Mouse (Mus musculus) Patski (cell line): ENCODE measurements around the gene Daam1. TPM values are rescaled to one million over a fixed set of nuclear protein-coding genes. Genes with fewer than 3 reads are reported as not detected.

Source experiments
- ATAC-seq: fragments of 100-300 bp; one replicate; pipeline ENCODE4 v1.8.0; 2021
- CTCF ChIA-PET: fragments of 350-600 bp; sonication (Branson Sonifier 250); formaldehyde crosslinking; loops from one replicate; lab custom pipeline; 2022; ENCODE audit warnings: inconsistent platforms; lab: Charles Lee
- POLR2A ChIA-PET: fragments of 350-600 bp; sonication (Branson Sonifier 250); formaldehyde crosslinking; loops from one replicate; lab custom pipeline; 2022; ENCODE audit warnings: antibody characterized with exemption, inconsistent platforms; lab: Charles Lee
- DNase-seq: peaks from one replicate; pipeline ENCODE4 v3.0.0-alpha.2; 2011; ENCODE audit warnings: low read depth, low spot score
- H3K27me3 ChIP-seq: fragments of 371-371 bp; one replicate; pipeline ENCODE4 v1.5.1; 2021
- CTCF ChIP-seq: fragments of 100-300 bp; IDR thresholded peaks from one replicate; pipeline ENCODE4 v1.5.1; 2021
- in situ Hi-C: fragments of 300-500 bp; cut with MboI; formaldehyde crosslinking; loops from 3 replicates; pipeline ENCODE4 v1.11.1; 2018; ENCODE audit warnings: low pct_unique_long_range_greater_than_20kb, mixed read lengths
- polyA plus RNA-seq: library from polyadenylated mRNA; unstranded; gene quantifications from one replicate; pipeline ENCODE4 v1.2.3, GENCODE M21; 2021

Gene Daam1
- polyA plus RNA-seq, 1 experiment from 2014 or later: 12.9 TPM

GRCm38 (mm10) chr12:71989596-71989995, 158.7 kb downstream of the Daam1 start:
- ATAC-seq: no peak
- ChIA-PET CTCF (no interaction called here), POLR2A (no interaction called here)
- no peak for DNase-seq
- no peak for TF ChIP-seq CTCF
- no peaks in the 10 kb centered on the region for H3K27me3 ChIP-seq
- in situ Hi-C loops: no loop called here

- in situ Hi-C loops: no loop called here
- CTCF ChIA-PET: no interaction called here
- POLR2A ChIA-PET: interaction anchor here (0.8 kb wide), 1 partner anchor 79 kb away, joined by 3 read pairs; no protein-coding TSS in a partner anchor
- ATAC-seq: no peak
- no peak for DNase-seq
- H3K27me3 ChIP-seq: no peaks in the 10 kb centered on the region
- TF ChIP-seq CTCF: no peak
These were observed 161.8 kb downstream of the Daam1 start for GRCm38 (mm10) chr12:71992599-71993210.

- TF ChIP-seq CTCF: no peak
- CTCF ChIA-PET: no interaction called here
- DNase-seq (no peak), ATAC-seq (no peak)
- in situ Hi-C loops: no loop called here
- H3K27me3 ChIP-seq: no peaks in the 10 kb centered on the region
- POLR2A ChIA-PET: interaction anchor here (0.6 kb wide), 1 partner anchor 22 kb away, joined by 6 read pairs; no protein-coding TSS in a partner anchor
These were observed 165.0 kb downstream of the Daam1 start for GRCm38 (mm10) chr12:71995831-71996230.

- CTCF ChIA-PET: no interaction called here
- no peaks in the 10 kb centered on the region for H3K27me3 ChIP-seq
- in situ Hi-C loops: no loop called here
- POLR2A ChIA-PET: interaction anchor here (0.6 kb wide), 2 partner anchors 22 to 91 kb away, joined by 3 to 5 read pairs; no protein-coding TSS in a partner anchor
- ATAC-seq (no peak), DNase-seq (no peak)
- no peak for TF ChIP-seq CTCF
These were observed 166.0 kb downstream of the Daam1 start for GRCm38 (mm10) chr12:71996920-71997319.

- no peak for ATAC-seq
- in situ Hi-C loops: no loop called here
- DNase-seq: no peak
- ChIA-PET CTCF (no interaction called here), POLR2A (interaction anchor here (0.6 kb wide), 1 partner anchor 21 kb away, joined by 3 read pairs; no protein-coding TSS in a partner anchor)
- no peaks in the 10 kb centered on the region for H3K27me3 ChIP-seq
- no peak for TF ChIP-seq CTCF
These were observed 166.5 kb downstream of the Daam1 start for GRCm38 (mm10) chr12:71997364-71997763.

- DNase-seq: no peak
- POLR2A ChIA-PET: no interaction called here
- in situ Hi-C loops: no loop called here
- CTCF ChIA-PET: interaction anchor here (1.0 kb wide), 1 partner anchor 10 kb away, joined by 3 read pairs; no protein-coding TSS in a partner anchor
- ATAC-seq: no peak
- no peaks in the 10 kb centered on the region for H3K27me3 ChIP-seq
- no peak for TF ChIP-seq CTCF
These were observed 167.8 kb downstream of the Daam1 start for GRCm38 (mm10) chr12:71998653-71999052.

GRCm38 (mm10) chr12:71999671-72000070, 168.8 kb downstream of the Daam1 start:
- POLR2A ChIA-PET: no interaction called here
- no peaks in the 10 kb centered on the region for H3K27me3 ChIP-seq
- in situ Hi-C loops: no loop called here
- CTCF ChIA-PET: no interaction called here
- no peak for TF ChIP-seq CTCF
- no peak for DNase-seq
- no peak for ATAC-seq

GRCm38 (mm10) chr12:72001811-72002210, 170.9 kb downstream of the Daam1 start:
- no peaks in the 10 kb centered on the region for H3K27me3 ChIP-seq
- in situ Hi-C loops: no loop called here
- no peak for TF ChIP-seq CTCF
- DNase-seq: no peak
- ChIA-PET CTCF (no interaction called here), POLR2A (no interaction called here)
- ATAC-seq: no peak

GRCm38 (mm10) chr12:72005307-72005706, 174.4 kb downstream of the Daam1 start:
- CTCF ChIA-PET: interaction anchor here (1.7 kb wide), 1 partner anchor 11 kb away, joined by 4 read pairs; no protein-coding TSS in a partner anchor
- no peak for DNase-seq
- in situ Hi-C loops: no loop called here
- H3K27me3 ChIP-seq: no peaks in the 10 kb centered on the region
- POLR2A ChIA-PET: interaction anchor here (0.7 kb wide), 1 partner anchor 14 kb away, joined by 3 read pairs; no protein-coding TSS in a partner anchor
- no peak for ATAC-seq
- TF ChIP-seq CTCF: no peak

- H3K27me3 ChIP-seq: no peaks in the 10 kb centered on the region
- in situ Hi-C loops: no loop called here
- ChIA-PET CTCF (no interaction called here), POLR2A (no interaction called here)
- no peak for DNase-seq
- no peak for TF ChIP-seq CTCF
- ATAC-seq: no peak
These were observed 176.8 kb downstream of the Daam1 start for GRCm38 (mm10) chr12:72007656-72008055.

GRCm38 (mm10) chr12:72009051-72009902, 178.4 kb downstream of the Daam1 start:
- POLR2A ChIA-PET: interaction anchor here (0.7 kb wide), 1 partner anchor 192 kb away, joined by 4 read pairs; no protein-coding TSS in a partner anchor
- ATAC-seq: no peak
- in situ Hi-C loops: no loop called here

More at GRCm38 (mm10) chr12:72009051-72009902, 178.4 kb downstream of the Daam1 start:
- DNase-seq: no peak
- H3K27me3 ChIP-seq: no peaks in the 10 kb centered on the region
- CTCF ChIA-PET: interaction anchor here (0.8 kb wide), 1 partner anchor 11 kb away, joined by 3 read pairs; no protein-coding TSS in a partner anchor
- TF ChIP-seq CTCF: no peak
